25 mouse cellular contexts compared by ENCODE assay signal in genomic region chr7:38206564-38206963, GRCm38 (mm10).
"Had no signal": no experiment of that assay in that cellular context is flagged by ENCODE, and none has a peak within 500 bp of the region (broad histone marks: within the 10 kb centered on the region; RNA-seq: fewer than 3 reads in every experiment).

No protein-coding gene starts in this region.

- H3K9me3 ChIP-seq: heart, embryonic 10.5 days; heart, embryonic 12.5 days; hindbrain, embryonic 12.5 days; intestine, embryonic 15.5 days; limb, embryonic 10.5 days; limb, embryonic 12.5 days had no signal

- ATAC-seq: hindbrain, embryonic 16.5 days; inflammation-experienced regulatory T-cells, adult 6 months; intestine, embryonic 15.5 days; intestine, postnatal 0 days had no signal

- H3K4me3 ChIP-seq: gastrocnemius, adult 2 months; heart, embryonic 10.5 days; heart, embryonic 12.5 days; hindbrain, embryonic 10.5 days; hindbrain, embryonic 12.5 days; intestine, embryonic 15.5 days; layer of hippocampus, adult 2 months; left cerebral cortex, adult 2 months; limb, embryonic 10.5 days; limb, embryonic 12.5 days; liver, embryonic 13.5 days had no signal

- H3K27me3 ChIP-seq: heart, embryonic 12.5 days; hindbrain, embryonic 12.5 days; intestine, embryonic 15.5 days; limb, embryonic 12.5 days; liver, embryonic 13.5 days had no signal

- DNase-seq: gastrocnemius, adult 2 months; gastrocnemius, postnatal 10 days; gastrocnemius, postnatal 25 days; heart, adult 18-20 months; heart, postnatal 10 days; heart, postnatal 4 days; kidney, adult 18-20 months; kidney, adult 8-10 months; kidney, postnatal 10 days; kidney, postnatal 25 days; kidney, postnatal 4 days; liver; liver, embryonic 13.5 days had no signal

- H3K4me1 ChIP-seq: hindbrain, embryonic 10.5 days; hindbrain, embryonic 12.5 days; intestine, embryonic 15.5 days; limb, embryonic 10.5 days; limb, embryonic 12.5 days had no signal

- H3K36me3 ChIP-seq: heart, embryonic 10.5 days; heart, embryonic 12.5 days; hindbrain, embryonic 10.5 days; hindbrain, embryonic 12.5 days; intestine, embryonic 15.5 days; limb, embryonic 10.5 days; limb, embryonic 12.5 days; liver, embryonic 13.5 days had no signal
